Mouse (Mus musculus): ENCODE data around the gene Tnfaip8l1. TPM values are rescaled to one million over a fixed set of nuclear protein-coding genes. Genes with fewer than 3 reads are reported as not detected.

Tnfaip8l1 gene
- total RNA-seq, 2 experiments from 2014 or later: 9.5 to 11.0 TPM

DNA sequence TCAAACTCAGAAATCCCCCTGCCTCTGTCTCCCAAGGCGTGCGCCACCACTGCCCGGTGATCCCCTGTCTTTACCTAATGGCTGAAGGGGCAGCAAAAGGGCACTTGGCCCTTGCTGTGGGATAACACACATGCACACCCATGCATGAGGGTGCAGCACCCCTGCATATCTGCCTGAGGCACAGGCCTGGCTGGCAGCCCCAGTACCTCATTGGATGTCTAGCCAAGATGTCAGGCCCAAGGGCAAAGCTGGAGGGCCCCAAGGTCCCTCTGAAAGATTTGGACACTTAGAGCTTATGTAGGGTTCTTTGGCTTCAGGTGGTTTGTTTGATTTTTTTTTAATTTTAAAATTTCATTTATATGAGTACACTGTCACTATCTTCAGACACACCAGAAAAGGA, 13.1 kb downstream of the Tnfaip8l1 start:
- peak; percentile 44 for DNase-seq

DNA sequence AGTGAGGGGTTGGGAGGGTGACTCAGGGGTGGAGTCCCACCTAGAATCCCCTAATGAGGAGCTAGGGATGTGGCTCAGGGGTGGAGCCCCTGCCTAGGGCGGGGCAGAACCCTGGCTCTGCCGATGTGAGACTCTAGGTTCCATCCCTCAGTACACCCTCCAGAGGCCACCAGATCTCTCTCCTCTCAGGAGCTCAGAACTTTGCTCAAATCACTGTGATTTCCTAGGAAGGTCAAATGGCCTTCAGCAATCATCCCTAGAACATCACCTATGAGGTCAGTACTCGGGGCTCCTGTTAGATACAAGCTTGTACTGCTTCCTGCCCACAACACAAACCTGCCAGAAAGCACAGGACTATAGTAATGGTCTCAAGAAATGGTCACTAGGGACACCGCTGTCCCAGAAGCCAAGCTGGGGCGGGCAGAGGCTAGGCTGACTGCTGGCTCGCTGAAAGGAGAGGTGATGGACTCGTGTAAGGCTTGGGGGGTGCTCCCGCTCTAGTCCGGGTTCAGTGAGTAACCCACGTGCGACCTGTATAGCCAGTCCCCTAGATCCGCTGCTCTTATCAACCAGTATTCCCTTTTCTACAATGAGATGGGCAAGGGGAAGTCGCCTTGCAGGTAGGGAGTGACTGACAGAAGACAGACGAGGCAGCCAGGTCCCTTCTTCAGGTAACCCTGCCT, 20.8 kb downstream of the Tnfaip8l1 start:
- no peak for DNase-seq

DNA sequence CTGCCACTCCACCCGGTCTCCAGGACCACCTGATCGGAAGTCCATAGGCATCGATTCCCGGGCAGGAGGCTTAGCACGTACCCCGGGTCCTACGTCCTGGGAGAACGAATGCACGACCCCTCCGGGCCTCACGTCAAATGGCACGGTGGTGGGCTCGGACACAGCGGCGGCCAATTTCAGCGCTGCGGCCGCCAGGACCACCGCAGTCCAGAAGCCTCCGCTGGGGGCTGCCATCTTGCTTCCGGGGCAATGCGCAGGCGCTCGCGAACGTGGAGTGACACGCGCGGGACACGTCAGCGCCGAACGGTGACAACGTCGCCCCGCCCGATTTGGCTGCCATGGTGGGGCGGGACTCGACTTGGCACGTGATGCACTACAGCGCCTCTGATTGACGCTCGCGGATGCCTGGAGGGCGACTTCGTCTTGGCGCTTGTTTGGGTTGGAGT, 21.4 kb downstream of the Tnfaip8l1 start, which contains the start of gene Mydgf:
Gene Mydgf (minus strand): TSS at position 263 of the 446 bp plus-strand sequence.
- peak; percentile 98 for DNase-seq

DNA sequence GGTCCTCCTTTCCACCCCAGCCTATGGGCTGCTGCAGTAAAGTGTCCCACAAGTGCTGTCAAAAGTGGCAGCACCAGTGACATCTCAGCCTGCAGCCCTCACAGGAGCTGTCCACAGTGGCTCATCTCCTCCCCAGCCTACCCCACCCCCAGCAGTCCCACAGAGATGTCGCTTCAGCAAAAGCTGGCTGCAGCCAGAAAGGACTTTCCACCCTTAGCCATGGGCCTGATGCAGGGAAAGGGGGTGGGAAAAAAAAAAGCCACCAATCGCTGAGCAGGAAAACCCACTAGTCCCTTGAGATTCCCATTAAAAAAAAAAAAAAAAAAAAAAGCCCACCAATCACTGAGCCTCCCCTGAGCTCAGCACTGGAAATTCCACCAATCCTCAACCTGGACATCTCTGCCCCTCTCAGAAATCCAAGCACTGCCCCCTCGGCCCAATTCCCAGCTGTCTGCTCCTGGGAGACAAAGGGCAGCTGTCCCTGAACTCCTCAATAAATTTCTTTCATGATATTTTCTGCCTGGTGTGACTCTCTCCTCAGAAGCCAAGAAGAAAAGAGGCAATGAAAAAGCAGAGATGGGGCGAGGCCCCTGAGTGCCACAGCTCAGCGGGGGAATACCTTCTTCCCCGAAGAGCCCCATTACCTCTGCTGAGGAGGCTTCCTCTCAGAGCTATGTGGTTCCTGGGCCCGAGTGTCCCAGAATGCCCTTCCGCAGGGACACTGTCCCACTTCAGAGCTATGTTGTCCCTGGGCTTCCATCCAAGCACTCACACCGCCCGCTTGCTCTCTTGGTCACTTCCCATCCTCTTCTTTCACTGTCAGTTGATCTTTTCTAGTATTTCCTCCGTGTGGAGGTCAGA, 23.2 kb downstream of the Tnfaip8l1 start:
- DNase-seq: peak; percentile 80

DNA sequence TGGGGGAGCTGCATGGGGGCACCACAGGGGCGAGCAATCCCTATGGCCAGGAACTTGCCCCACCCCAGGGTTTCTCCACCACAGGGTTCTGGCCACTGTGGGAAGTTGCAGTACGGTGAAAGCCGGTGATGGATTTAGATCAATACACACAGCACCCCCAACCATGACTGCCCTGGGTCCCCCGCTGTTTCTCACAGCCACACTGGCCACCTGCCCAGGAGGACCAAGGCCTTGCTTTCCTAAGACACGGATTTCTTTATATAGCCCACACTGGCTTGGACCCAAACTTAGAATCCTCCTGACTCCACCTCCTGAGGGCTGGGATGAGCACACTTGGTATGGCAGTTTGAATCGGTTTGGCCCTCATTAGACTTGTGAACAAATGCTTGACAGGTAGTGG, 29.0 kb downstream of the Tnfaip8l1 start:
- DNase-seq: no peak

DNA sequence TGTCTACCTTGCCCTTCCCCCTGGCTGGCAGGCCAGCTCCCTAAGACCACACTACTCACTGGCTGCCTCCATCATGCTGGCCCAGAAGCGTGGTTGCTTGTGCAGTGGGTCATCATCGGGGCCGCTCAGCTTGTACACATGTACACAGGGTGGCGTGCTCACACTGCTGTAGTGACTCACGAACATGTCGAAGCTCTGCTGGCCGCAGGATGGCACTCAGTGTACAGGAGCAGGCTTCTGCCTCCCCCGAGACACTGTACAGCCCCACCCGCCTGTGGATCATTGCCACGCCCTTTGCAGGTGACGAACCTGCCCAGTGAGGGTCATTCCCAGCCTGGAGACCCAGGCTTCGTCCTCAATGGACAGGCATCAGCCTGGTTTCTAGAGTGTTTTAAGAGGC, 32.1 kb downstream of the Tnfaip8l1 start:
- no peak for DNase-seq

DNA sequence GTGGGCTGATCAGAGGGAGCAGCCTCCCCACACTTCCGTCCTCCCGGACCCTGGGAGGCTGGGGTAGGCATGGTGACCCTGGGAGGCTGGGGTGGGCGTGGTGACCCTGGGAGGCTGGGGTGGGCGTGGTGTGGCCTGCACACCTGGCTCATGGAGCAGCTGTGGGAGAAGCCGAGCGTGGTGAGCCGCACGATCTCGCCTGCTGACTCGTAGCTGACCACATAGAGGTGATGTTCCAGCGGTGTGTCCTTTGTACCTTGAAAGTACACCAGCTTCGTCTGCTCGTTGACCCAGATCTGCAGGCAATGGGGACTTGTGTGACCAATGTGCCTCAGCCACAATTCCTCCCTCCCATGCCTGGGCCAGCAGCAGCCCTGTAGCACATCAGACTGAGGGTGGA, 32.5 kb downstream of the Tnfaip8l1 start:
- no peak for DNase-seq

DNA sequence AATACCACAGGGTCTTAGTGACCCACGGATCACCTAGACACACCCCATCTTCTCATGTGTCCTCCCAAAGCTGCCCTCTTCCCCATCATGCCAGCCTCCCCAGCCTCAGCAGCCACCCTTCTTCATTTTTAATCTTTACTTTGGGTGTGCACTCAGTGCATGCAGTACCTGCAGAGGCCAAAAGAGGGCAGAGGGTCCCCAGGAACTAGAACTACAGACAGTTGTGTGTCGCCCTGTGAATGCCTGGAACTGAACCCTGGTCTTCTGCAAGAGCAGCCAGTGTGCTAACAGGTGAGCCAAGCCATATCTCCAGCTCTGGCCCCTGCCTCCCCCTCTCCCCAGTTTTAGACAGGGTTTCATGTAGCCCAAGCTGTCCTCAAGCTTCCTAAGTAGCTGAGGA, 34.6 kb downstream of the Tnfaip8l1 start:
- DNase-seq: no peak

DNA sequence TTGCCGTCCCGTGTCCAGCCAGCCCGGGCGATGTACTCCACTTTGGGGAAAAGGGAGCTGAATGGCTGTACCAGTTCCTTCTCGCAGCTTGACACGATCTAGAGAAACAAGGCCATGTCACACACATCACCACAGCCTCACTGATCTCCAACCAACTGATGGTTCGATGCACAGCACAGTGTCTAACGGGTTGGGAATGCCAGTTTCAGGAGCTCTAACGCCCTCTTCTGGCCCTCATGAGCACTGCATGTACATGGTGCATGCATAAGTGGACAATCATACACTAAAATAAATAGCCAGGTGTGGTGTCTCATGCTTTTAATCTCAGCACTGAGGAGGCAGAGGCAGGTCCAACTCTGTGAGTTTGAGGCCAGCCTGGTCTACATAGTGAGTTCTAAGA, 38.3 kb downstream of the Tnfaip8l1 start:
- DNase-seq: no peak

DNA sequence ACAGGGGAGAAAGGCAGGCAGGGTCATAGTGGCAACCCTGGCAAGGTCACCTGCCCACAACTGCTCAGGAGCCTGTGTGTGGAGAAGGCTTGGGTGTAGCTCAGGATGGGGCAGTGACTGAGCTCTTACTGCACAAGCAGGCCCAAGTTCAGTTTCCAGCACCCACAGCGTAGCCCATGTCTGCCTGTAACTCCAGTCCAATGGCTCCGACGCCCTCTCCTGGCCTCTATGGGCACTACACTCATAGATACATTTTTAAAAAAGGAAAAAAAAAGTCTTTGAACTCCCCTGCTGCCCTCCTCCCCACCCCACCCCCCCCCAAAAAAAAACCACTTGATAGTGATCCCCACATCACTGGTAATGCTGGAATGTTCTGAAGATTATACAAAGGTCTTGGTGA, 39.4 kb downstream of the Tnfaip8l1 start:
- DNase-seq: no peak

DNA sequence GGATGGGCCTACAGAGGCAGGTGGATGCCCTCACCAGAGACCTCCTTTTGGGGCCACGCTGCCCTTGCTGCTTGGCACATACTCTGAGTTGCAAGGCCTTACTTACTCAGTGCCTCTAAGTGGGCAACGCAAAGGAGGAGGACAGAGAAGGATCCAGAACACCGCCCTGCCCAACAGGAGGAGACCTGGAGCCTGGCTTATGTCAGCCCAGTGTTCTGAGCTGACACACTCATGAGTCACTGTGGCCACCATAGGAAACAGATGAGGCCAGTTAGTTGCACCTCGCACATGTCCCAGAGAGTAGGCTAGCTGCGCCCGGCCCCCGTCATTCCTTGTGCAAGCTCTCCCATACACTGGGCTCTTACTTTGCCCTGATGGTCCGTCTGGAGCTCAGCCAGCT, 40.2 kb downstream of the Tnfaip8l1 start:
- no peak for DNase-seq

DNA sequence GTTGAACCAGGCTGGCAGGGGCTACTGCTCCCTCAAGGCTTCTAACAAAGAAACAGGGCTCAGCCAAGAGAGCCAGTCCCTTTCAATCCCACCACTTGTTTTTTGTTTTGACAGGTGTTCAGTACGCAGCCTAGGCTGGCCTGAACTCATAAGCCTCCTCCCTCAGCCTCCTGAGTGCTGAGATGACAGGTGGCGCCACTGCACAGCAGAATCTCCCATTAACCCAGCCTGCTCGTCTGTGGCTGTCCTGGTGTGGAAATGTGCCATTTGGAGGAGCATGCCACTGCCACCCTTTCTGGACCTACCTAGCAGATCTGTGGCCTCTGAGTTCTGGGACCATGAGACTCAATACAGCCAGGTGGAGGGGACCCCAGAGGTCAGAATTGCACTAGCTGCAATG, 41.5 kb downstream of the Tnfaip8l1 start:
- no peak for DNase-seq

DNA sequence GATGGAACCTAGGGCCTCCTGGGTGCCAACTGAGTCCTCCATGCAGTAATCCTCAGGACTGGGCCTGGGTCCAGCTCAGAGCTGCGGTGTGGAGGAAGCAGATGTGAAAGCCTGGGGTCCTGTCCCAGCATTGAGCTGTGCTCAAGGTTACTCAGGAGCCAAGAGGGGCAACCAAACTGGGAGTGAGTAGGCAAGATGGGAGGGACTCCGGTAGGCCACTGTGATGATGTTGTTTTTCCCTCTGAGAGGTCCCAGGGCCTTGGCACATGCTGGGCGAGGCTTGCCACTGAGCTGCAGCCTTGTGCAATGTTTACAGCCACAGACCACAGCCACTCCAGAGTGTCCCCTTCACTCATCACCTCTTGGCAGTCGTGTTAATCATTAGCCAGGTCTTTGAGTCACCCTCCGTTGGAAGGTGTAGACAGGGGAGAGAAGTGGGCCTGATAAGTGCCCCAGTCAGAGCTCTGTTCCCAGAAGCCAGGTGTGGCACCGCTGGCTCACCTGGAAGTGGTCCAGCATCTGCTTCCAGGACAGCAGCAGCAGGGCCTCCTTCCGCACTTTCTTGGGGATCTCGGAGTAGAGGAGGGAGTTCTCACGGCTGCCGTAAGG, 44.1 kb downstream of the Tnfaip8l1 start:
- DNase-seq: no peak

DNA sequence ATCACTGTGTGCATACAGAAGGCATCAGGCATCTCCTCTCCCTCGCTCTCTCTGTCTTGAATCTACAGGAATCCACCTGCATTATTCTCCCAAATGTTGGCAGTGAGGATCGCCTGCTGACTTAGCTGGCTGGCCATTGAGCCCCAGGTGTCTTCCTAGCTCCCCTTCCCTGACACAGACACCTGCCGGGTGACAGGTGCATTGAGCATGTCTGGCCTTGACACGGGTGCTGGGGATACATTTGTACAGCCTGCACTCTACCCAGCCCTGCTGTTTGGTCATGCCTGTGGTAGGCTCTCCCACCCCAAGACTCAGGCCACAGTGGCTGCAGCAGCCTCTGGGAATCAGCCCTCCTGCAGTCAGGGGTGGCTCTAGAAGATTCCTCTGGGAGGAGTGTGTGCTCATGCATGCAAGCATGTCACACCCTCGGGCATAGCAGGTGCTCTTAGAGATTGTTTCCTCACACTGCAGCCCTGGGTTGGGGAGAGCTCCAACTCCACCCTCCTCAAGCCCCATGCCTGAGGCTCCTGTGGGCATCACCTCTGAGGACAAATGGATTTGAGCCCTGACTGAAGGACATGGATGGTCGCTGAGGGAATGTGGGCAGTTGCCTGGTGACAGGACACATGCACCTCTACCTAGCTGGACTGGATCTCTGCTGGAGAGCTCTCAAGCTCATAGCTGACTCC, 44.9 kb downstream of the Tnfaip8l1 start:
- DNase-seq: no peak

DNA sequence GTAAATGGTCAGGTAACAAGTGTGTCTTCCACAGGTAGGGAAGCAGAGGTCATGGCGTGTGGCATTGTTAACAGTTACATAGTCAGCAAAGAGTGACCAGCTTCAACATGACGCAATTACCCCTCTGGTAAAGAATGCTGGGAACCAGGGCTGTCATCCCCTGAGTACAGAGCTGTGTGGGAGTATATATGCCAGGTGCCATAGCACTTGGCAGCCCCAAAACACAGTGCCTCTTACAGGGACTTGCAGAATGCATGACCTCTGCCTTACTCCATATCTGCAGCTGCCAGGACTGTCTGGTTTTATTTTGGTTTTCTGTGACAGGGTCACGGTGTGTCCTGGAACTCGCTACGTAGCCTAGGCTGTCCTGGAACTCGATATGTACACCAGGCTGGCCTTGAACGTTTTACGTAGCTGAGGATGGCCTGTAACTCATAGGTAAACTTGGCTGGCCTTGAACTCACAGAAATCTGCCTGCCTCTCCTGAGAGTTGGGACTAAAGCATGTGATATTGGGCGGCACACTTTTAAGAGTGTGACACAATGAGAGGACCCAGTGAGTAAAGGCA, 45.8 kb downstream of the Tnfaip8l1 start:
- DNase-seq: peak; percentile 43

DNA sequence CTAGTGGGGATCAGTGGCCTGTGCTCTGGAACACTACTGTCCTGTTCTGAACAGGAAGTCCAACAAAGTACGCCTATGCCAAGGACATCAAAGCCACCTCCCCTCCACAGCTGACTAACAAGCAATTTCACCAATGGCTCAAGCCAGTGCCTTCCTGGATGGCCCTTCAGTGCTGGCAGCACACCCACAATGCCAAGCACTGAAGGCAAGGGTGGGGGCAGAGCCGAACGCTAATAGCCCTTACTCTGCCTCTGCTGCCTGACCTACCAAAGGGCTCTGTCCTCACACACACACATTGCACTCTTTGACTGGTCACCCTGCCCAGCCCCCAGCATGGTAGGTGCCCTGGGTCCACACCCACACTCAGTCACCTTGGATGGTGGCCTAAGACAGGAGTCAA, 46.5 kb downstream of the Tnfaip8l1 start:
- DNase-seq: no peak

DNA sequence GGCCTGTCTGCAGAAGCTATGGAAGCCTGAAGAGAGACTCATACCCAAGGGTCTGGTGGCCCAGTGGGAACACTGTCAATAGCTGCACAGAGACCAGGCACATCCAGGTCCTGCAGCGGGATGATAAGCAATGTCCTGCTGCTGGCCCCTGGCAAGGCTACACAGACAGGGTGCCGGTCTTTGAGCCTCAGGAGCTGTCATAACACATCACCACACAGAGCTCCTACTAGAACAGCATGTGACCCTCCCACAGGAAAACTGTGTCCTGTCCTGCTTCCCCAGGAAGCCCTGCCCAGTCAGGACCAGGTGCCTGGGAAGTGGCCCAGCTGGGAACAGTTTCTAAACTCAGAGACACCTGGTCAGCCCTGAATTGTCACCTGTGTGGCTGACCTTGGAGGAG, 48.8 kb downstream of the Tnfaip8l1 start:
- DNase-seq: no peak

DNA sequence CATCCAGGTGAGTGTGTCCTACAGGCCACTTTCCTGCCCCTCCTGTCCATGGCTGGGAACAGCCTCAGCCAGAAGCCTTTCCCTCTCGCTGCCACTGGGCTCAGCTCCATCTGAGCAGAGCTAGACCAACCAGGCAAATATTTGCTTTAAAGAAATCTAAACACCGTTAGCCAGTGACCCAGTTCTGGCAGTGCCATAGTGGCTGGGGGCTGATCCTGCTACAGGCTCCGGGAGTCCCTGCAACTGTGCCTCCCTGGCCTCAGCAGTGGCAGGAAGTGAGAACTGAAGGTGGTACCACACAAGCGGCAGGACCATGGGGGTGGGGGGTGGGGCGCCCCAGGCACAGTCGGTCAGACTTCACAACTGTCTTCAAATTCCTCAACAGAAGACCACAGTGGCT, 50.4 kb downstream of the Tnfaip8l1 start:
- DNase-seq: no peak

DNA sequence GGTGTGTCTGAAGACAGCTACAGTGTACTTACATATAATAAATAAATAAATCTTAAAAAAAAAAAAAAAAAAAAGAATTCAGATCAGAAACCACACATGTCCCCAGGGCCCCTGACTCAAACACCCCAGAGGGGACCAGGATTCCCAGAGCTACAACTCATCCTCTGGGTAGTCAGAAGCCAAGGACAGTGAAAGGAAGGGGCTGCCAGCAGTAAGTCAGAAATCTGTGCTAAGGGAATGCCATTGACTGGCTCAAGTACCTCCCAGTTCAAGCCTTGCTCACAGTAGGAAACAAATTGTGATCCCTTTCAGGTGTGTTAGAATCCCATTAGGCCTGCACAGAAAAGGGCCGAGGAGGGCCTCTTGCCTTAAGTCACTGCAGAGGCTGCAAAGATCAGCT, 52.0 kb downstream of the Tnfaip8l1 start:
- DNase-seq: no peak

DNA sequence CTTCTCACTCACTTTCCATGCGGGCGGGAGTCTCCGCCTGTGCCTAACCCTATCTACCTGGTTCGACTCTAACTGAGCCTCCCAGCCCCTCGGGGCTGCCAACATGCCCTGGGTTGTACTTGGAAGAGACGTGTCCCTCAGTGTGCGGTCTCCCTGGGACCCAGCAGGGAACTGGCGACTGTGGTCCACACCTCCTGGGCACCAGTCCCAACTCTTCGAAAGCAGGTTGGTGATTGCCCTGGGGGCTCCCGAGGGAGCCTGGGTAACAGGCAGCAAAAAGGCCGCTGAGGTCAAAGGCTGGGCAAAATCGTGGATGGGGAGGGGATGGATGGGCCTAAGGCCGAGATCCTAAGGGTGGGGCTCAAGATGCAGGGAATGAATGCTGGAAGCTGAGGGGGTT, 55.4 kb downstream of the Tnfaip8l1 start:
- DNase-seq: peak; percentile 74

DNA sequence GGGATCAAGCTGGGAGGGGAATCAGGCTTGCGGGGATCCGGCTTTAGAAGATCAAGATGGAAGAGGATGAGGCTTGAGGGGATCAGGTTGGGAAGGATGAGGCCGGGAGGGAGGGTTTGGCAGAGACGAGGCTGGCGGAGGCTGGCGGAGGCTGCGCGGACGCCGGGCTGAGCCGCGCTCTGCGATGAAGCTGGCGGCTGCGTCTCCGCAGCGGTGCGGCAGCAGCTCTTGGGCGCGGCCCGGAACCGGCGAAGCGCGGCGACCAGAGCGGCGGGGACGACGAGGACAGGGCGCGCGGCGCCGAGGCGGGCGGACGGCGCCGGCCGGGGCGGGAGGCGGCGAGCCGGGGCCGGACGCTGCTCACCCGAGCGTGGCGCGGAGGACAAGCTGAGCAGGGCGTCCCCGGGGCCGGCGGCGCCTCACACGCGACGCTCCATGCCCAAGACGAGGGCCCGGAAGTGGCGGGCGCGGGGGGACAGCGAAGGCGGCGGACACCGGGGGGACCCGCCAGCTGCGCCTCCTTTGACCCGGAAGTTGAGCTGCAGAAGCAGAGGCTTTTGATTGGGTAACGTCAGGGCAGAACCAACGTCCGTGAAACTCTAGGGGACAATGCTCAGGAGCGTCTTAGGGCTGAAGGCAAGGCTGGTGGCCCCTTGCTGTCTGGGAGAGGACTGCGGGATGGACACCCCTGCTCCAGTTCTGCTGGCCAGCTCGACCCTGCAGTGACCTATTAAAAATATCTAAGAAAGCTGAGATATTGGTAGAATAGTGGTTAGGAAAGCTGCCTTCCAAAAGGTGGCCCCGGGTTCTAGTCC, 56.3 kb downstream of the Tnfaip8l1 start, which contains the start of gene Dpp9:
Gene Dpp9 (minus strand): TSS at position 529 of the 815 bp plus-strand sequence.
- DNase-seq: peak; percentile 92
